Mouse (Mus musculus): Measurements from ENCODE around the gene Nrap.

Nrap gene

DNA sequence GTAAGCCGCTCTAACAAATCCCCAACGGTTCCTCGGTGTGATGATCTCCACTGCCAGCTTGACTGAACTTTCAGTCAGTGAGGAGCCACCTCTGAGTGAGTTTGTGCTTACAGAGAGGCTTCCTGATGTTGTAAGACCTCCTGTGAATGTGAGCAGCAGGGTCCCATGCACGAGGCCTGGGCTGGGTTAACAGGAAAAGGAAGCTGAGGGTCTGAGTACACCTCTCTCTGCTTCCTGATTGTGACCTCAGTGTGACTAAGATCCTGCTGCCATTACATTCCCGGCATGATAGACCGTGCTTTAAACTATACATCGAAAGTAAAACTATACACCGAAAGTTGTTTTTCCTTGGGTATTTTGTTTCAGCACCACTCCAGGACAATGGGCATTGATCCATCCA lies 117.8 kb downstream of the Nrap start:
- TF ChIP-seq GATA4 (IDR thresholded peaks at IDR 0.05; ENCODE audit: insufficient replicate concordance, low read length), result no peak
